Mouse (Mus musculus) CH12.LX (cell line): Measurements from ENCODE around the gene Trappc4. TPM values are rescaled to one million over a fixed set of nuclear protein-coding genes. Genes with fewer than 3 reads are reported as not detected.
"Not testable (repeated sequence)": the region's sequence is repeated elsewhere in the genome, so short reads cannot be mapped to it uniquely, and the experiment has no call there.

ENCODE experiments used
- DNase-seq: peaks from one replicate; pipeline ENCODE4 v3.0.0-alpha.2; 2013; ENCODE audit errors: extremely low read depth
- H3K27ac ChIP-seq: 2 replicates; pipeline ENCODE4 v1.5.1; 2012; ENCODE audit warnings: low read depth, mild to moderate bottlenecking, control low read depth, moderate library complexity; ENCODE audit not compliant: insufficient read depth
- H3K27me3 ChIP-seq: replicated peaks from 2 replicates; pipeline ENCODE3; 2012; ENCODE audit warnings: inconsistent platforms
- H3K36me3 ChIP-seq, 2 experiments: replicated peaks in 1 of 2; 2 replicates each; pipeline versions ENCODE3 to v1.6.1; 2012; ENCODE audit warnings: inconsistent platforms in 1 of 2, low read length in 1 of 2, mild to moderate bottlenecking in 1 of 2, mixed read lengths in 1 of 2, moderate library complexity in 1 of 2; ENCODE audit not compliant: control insufficient read depth in 1 of 2, insufficient read depth in 1 of 2
- H3K4me1 ChIP-seq, 2 experiments: 2 replicates each; pipeline ENCODE4 v1.6.1; 2012; ENCODE audit warnings: inconsistent platforms in 1 of 2, moderate library complexity in 1 of 2; ENCODE audit not compliant: insufficient read depth in 2 of 2, control insufficient read depth in 1 of 2
- H3K4me2 ChIP-seq: 2 replicates; pipeline ENCODE4 v1.6.1; 2012; ENCODE audit warnings: low read depth, mild to moderate bottlenecking, control low read depth; ENCODE audit not compliant: poor library complexity, insufficient read depth, severe bottlenecking
- H3K4me3 ChIP-seq, 3 experiments: fragments of 150-350 bp in 1 of 3; sonication (generic) in 1 of 3; replicated peaks in 1 of 3; 2 replicates each; pipeline versions ENCODE3 to v1.5.1; 2011 to 2012; ENCODE audit warnings: low read depth in 2 of 3, low read length in 2 of 3, mild to moderate bottlenecking in 2 of 3, moderate library complexity in 2 of 3, control low read depth in 1 of 3, improper control_type of control experiment in 1 of 3, inconsistent platforms in 1 of 3, mixed read lengths in 1 of 3; ENCODE audit not compliant: poor library complexity in 1 of 3
- H3K79me2 ChIP-seq: replicated peaks from 2 replicates; pipeline ENCODE4 v1.6.1; 2012; ENCODE audit warnings: mild to moderate bottlenecking, moderate library complexity; ENCODE audit not compliant: control insufficient read depth, poor library complexity, insufficient read depth, severe bottlenecking; ENCODE audit errors: extremely low read depth
- H3K9ac ChIP-seq: 2 replicates; pipeline ENCODE4 v1.6.1; 2012; ENCODE audit warnings: low read depth, mild to moderate bottlenecking, control low read depth, moderate library complexity; ENCODE audit not compliant: insufficient read depth
- H3K9me3 ChIP-seq: replicated peaks from 2 replicates; pipeline ENCODE3; 2012; ENCODE audit warnings: low read length, inconsistent platforms, mixed read lengths
- BHLHE40 ChIP-seq: IDR thresholded peaks from 2 replicates; pipeline ENCODE4 v1.6.1; 2011; ENCODE audit warnings: mild to moderate bottlenecking, low read depth, low read length, improper control_type of control experiment
- CHD2 ChIP-seq: IDR thresholded peaks from 2 replicates; pipeline ENCODE4 v1.6.1; 2011; ENCODE audit warnings: low read length, improper control_type of control experiment
- CTCF ChIP-seq, 2 experiments: IDR thresholded peaks in 1 of 2; conservative IDR thresholded peaks in 1 of 2; 2 replicates each; pipeline ENCODE4 v1.5.1; 2011 to 2012; ENCODE audit warnings: low read depth in 2 of 2, low read length in 2 of 2, improper control_type of control experiment in 1 of 2, inconsistent platforms in 1 of 2, mild to moderate bottlenecking in 1 of 2, moderate library complexity in 1 of 2
- EP300 ChIP-seq: IDR thresholded peaks from 2 replicates; pipeline ENCODE4 v1.6.1; 2011; ENCODE audit warnings: low read length, improper control_type of control experiment
- GABPA ChIP-seq: IDR thresholded peaks from 2 replicates; pipeline ENCODE4 v1.6.1; 2012; ENCODE audit warnings: low read depth, low read length, improper control_type of control experiment, inconsistent platforms; ENCODE audit not compliant: insufficient replicate concordance
- IRF4 ChIP-seq: IDR thresholded peaks from 2 replicates; pipeline ENCODE4 v1.6.1; 2014; ENCODE audit warnings: low read depth, mild to moderate bottlenecking, inconsistent platforms, low read length, improper control_type of control experiment
- MAFK ChIP-seq: IDR thresholded peaks from 2 replicates; pipeline ENCODE4 v1.6.1; 2011; ENCODE audit warnings: low read length, improper control_type of control experiment; ENCODE audit not compliant: insufficient replicate concordance
- MAZ ChIP-seq: IDR thresholded peaks from 2 replicates; pipeline ENCODE4 v1.6.1; 2012; ENCODE audit warnings: low read depth, mild to moderate bottlenecking, inconsistent platforms, low read length, improper control_type of control experiment, moderate library complexity
- NELFE ChIP-seq: IDR thresholded peaks from 2 replicates; pipeline ENCODE4 v1.6.1; 2011; ENCODE audit warnings: low read depth, low read length, improper control_type of control experiment
- NRF1 ChIP-seq: IDR thresholded peaks from 2 replicates; pipeline ENCODE4 v1.6.1; 2014; ENCODE audit warnings: low read depth, mild to moderate bottlenecking, inconsistent platforms, low read length, improper control_type of control experiment, moderate library complexity
- POLR2AphosphoS2 ChIP-seq: IDR thresholded peaks from 2 replicates; pipeline ENCODE4 v1.6.1; 2011; ENCODE audit warnings: low read depth, low read length, improper control_type of control experiment
- RAD21 ChIP-seq: IDR thresholded peaks from 2 replicates; pipeline ENCODE4 v1.6.1; 2011; ENCODE audit warnings: low read depth, mild to moderate bottlenecking, low read length, improper control_type of control experiment, moderate library complexity
- SIN3A ChIP-seq: IDR thresholded peaks from 2 replicates; pipeline ENCODE4 v1.6.1; 2012; ENCODE audit warnings: low read length, improper control_type of control experiment, inconsistent platforms
- SMC3 ChIP-seq: IDR thresholded peaks from 2 replicates; pipeline ENCODE4 v1.6.1; 2011; ENCODE audit warnings: low read depth, low read length, improper control_type of control experiment
- TBP ChIP-seq: conservative IDR thresholded peaks from 2 replicates; pipeline ENCODE4 v1.6.1; 2011; ENCODE audit warnings: low read depth, low read length, improper control_type of control experiment
- TCF12 ChIP-seq: IDR thresholded peaks from 2 replicates; pipeline ENCODE4 v1.6.1; 2014; ENCODE audit warnings: low read depth, mild to moderate bottlenecking, inconsistent platforms, low read length, improper control_type of control experiment
- UBTF ChIP-seq: IDR thresholded peaks from 2 replicates; pipeline ENCODE4 v1.6.1; 2012; ENCODE audit warnings: low read depth, mild to moderate bottlenecking, inconsistent platforms, low read length, improper control_type of control experiment, moderate library complexity
- ZKSCAN1 ChIP-seq: IDR thresholded peaks from 2 replicates; pipeline ENCODE4 v1.6.1; 2012; ENCODE audit warnings: low read depth, inconsistent platforms, low read length, improper control_type of control experiment, borderline replicate concordance
- ZMIZ1 ChIP-seq: IDR thresholded peaks from 2 replicates; pipeline ENCODE4 v1.6.1; 2012; ENCODE audit warnings: low read depth, mild to moderate bottlenecking, inconsistent platforms, low read length, improper control_type of control experiment
- ZNF384 ChIP-seq: IDR thresholded peaks from 2 replicates; pipeline ENCODE4 v1.6.1; 2012; ENCODE audit warnings: low read depth, low read length, improper control_type of control experiment, inconsistent platforms
- dilution Hi-C: fragments of 300-500 bp; cut with MboI; formaldehyde crosslinking; loops from 2 replicates; pipeline ENCODE4 v1.14.3; 2020; ENCODE audit warnings: low sequenced_read_pairs; ENCODE audit not compliant: extremely low pct_unique_long_range_greater_than_20kb, extremely low pct_ligation_motif_present
- in situ Hi-C: fragments of 300-500 bp; cut with MboI; formaldehyde crosslinking; loops from 3 replicates; pipeline ENCODE4 v1.14.3; 2019; ENCODE audit warnings: low sequenced_read_pairs, low pct_ligation_motif_present, low pct_unique_long_range_greater_than_20kb, mixed read lengths
- polyA plus RNA-seq: library from polyadenylated mRNA; unstranded; fragments of >175 nt; gene quantifications from 2 replicates; pipeline ENCODE4 v1.2.1, GENCODE M21; 2012; ENCODE audit warnings: low read depth; ENCODE audit not compliant: insufficient read length
- total RNA-seq, 2 experiments: library from RNA; depleted of rRNA; stranded (reverse); fragments of 300-350 nt in 1 of 2; fragments of >200 nt in 1 of 2; gene quantifications; 2 replicates each; pipeline ENCODE4 v1.2.3; 2012 to 2014

Trappc4 gene
- total and polyA plus RNA-seq, 3 experiments = 69.2 to 125 (median 81.3) TPM

DNA sequence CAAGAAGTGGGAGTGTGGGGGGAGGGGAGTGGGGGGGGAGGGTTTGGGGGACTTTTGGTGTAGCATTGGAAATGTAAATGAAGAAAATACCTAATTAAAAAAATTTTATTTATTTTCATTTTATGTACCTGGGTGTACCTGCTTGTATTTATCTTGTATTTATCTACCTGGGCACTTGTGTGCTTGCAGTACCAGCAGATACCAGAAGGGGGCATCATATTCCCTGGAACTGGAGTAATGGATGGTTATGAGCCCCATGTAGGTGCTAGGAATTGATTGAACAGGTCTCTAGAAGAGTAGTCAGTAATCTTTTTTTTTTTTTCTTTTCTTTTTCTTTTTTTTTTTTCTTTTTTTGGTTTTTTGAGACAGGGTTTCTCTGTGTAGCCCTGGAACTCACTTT, 43.0 kb upstream of the Trappc4 start:
- in situ Hi-C loops = no loop called here
- Histone ChIP-seq H3K9ac (no peak overlapping the region), H3K4me3 (no peak overlapping the region), H3K9me3 (no peaks in the 10 kb centered on the region), H3K4me1 (peaks cover 4 to 40% of the 10 kb centered on the region in 2 experiments), H3K36me3 (no peaks in the 10 kb centered on the region), H3K27ac (no peak overlapping the region), H3K27me3 (no peaks in the 10 kb centered on the region), H3K4me2 (no peak overlapping the region), H3K79me2 (no peaks in the 10 kb centered on the region)
- DNase-seq = no peak
- dilution Hi-C loops = no loop called here
- TF ChIP-seq SMC3 (peak; percentile 27), CTCF (conservative IDR thresholded peaks at IDR 0.05 in 1 of 2, IDR thresholded peaks at IDR 0.05 in 1 of 2; ENCODE audit: low read depth in 2 of 2, low read length in 2 of 2) (peak; percentile 46 to 61), RAD21 (peak; percentile 14), ZNF384 (no peak)

DNA sequence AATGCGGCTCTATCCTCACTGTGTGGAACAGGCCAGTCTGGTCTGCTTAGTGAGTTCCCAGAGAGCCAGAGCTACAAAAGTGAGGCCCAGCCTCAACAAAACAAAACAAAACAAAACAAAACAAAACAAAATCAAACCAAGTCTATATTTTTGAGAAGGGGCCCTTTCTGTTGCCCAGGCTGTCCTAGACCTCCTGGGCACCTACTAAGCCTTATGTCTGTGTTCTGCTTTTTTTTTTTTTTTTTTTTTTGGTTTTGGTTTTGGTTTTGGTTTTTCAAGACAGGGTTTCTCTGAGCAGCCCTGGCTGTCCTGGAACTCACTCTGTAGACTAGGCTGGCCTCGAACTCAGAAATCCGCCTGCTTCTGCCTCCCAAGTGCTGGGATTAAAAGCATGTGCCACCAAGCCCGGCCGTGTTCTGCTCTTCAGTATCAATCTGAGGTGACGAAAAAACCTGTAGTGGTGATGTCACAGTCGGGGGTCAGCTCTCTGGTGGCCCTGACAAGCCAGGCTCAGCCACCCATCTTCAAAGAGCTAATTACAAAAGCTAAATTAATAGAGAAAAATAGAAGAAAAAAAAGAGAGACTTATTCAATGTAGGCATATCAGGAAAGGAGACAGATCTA, 37.1 kb upstream of the Trappc4 start:
- dilution Hi-C loops, H3K36me3 ChIP-seq, H3K27me3 ChIP-seq: not testable (repeated sequence)

DNA sequence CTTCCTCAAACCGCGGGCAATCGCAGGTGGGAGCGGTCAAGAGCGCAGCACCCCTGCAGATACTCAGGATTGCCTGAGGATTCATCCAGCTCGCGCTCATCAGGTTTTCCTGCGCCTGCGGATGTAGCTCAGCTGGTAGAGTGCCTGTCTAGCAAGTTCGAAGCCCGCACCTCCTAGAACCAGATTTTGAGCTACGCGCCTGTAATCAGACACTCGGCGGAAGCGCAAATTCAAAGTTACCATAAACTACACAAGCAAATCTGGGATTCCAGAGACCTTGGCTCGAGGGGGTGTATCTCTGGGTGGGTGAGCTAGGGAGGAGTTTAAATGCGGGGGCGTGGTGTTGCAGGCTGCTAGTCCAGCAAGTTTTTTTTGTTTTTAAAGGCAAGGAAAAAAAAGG, 33.6 kb upstream of the Trappc4 start, which contains the start of gene Foxr1:
TSS of gene Foxr1 (minus strand) at position 176 of the 400 bp plus-strand sequence.
- no peaks in the 10 kb centered on the region for H3K9me3 ChIP-seq
- no peak within 1 kb of the TSS for H3K4me3 ChIP-seq
- no peak within 1 kb of the TSS for H3K9ac ChIP-seq
- H3K4me2 ChIP-seq = no peak within 1 kb of the TSS
- no peaks in the 10 kb centered on the region for H3K27me3 ChIP-seq
- H3K79me2 ChIP-seq = no peaks in the 10 kb centered on the region
- H3K36me3 ChIP-seq = no peaks in the 10 kb centered on the region
- H3K4me1 ChIP-seq = peaks cover under 1 to 28% of the 10 kb centered on the region in 2 experiments; a peak in 3 of 4 replicates
- in situ Hi-C loops = no loop called here
- H3K27ac ChIP-seq = no peak within 1 kb of the TSS
- DNase-seq = no peak
- no peak for TF ChIP-seq IRF4
- TF ChIP-seq ZMIZ1 = no peak
- TF ChIP-seq MAFK = no peak
- TF ChIP-seq ZKSCAN1 = no peak
- TF ChIP-seq TCF12 = no peak
- TF ChIP-seq CHD2 = no peak
- no peak for TF ChIP-seq BHLHE40
- TF ChIP-seq NRF1 = no peak
- TF ChIP-seq UBTF = no peak
- TF ChIP-seq GABPA = no peak
- no peak for TF ChIP-seq SIN3A
- no peak for TF ChIP-seq POLR2AphosphoS2
- TF ChIP-seq EP300 = no peak
- TF ChIP-seq NELFE = no peak
- no peak for TF ChIP-seq ZNF384
- TF ChIP-seq, all 38 proteins: peak for 0
- dilution Hi-C loops = no loop called here

More for the DNA sequence above, 37.1 kb upstream of the Trappc4 start:
- H3K4me3 ChIP-seq, H3K79me2 ChIP-seq, DNase-seq, H3K27ac ChIP-seq, in situ Hi-C loops, H3K9me3 ChIP-seq: not testable (repeated sequence)
- TF ChIP-seq ZNF384 = peak; percentile 92
- peak; percentile 47; the same call in 1 of the 2 replicates for TF ChIP-seq IRF4
- TF ChIP-seq MAZ = 0 out of 2 replicates have a peak, but pooled peaks have one; percentile 34
- TF ChIP-seq TBP = 0 out of 2 replicates have a peak, but pooled peaks have one; percentile 50
- H3K4me1 ChIP-seq = peaks cover 0 to 38% of the 10 kb centered on the region in 2 experiments; a peak in 3 of 4 replicates
- H3K4me2 ChIP-seq = peak overlapping the region; percentile 51
- peak overlapping the region; percentile 7; the same call in 1 of the 2 replicates for H3K9ac ChIP-seq
